Mouse (Mus musculus) cerebellum, adult 2 months (tissue): Measurements from ENCODE around the gene Cnn2.

Experiments used
- CTCF ChIP-seq: fragments of 200-500 bp; IDR thresholded peaks from 2 replicates; pipeline ENCODE4 v1.5.1; 2011; ENCODE audit warnings: low read depth, mild to moderate bottlenecking, control low read depth, low read length, moderate library complexity, borderline replicate concordance; ENCODE audit not compliant: insufficient read depth
- POLR2A ChIP-seq: fragments of 200-500 bp; IDR thresholded peaks from 2 replicates; pipeline ENCODE4 v1.6.1; 2011; ENCODE audit warnings: low read length, control low read depth, borderline replicate concordance; ENCODE audit not compliant: insufficient read depth

DNA sequence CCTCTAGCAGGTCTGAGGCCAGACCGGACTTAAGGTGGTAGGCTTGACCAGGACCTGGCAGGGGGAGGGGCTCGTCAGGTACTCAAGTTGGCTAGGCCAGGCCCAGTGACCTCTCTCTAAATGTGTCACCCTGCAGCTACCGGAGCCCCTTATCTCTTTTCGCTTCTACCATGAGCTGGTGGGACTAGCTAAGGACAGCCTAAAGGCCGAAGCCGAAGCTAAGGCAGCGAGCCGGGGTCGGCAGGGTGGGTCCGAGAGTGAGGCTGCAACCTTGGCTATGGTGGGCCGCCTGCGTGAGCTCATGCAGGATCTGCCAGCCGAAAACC, 40.1 kb downstream of the Cnn2 start:
- TF ChIP-seq CTCF (no peak), POLR2A (no peak)
